Mouse (Mus musculus): ENCODE results near the gene Mup8. TPM values are rescaled to one million over a fixed set of nuclear protein-coding genes. Genes with fewer than 3 reads are reported as not detected.
"Not testable (repeated sequence)": the region's sequence is repeated elsewhere in the genome, so short reads cannot be mapped to it uniquely, and the experiment has no call there.

Gene Mup8
- not detected in 2 replicates for polyA plus RNA-seq (2015; fragmentation: Nextera tagmentation; extraction: Ambion mirVana)

DNA sequence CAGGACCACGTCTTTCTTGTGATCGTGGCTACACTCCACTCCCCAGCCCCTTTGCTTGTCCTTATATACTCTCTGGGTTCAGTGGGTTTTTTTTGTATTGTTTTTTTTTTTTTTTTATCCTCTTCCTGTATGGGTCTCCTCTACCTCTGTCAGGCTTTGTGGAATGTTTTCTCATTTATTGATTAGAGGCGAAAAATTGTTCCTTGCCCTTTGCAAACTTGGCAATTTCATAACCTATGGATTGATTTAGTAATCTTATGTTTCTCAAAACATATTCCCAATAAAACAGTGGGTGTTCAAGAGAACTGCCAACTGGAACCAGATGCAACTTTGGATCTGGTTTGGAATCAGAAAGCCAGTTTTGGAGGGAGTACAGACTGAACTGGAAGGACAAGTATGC is at the start of gene Mup8:
TSS of gene Mup8 (minus strand) at position 101 of the 400 bp plus-strand sequence.
- not testable (repeated sequence) for H3K9me3 ChIP-seq (replicated peaks; ENCODE audit: control insufficient read depth, low read length); H3K9ac ChIP-seq (ENCODE audit: low read length); H3K27me3 ChIP-seq (ENCODE audit: control insufficient read depth, insufficient read depth, low read length); H3K4me1 ChIP-seq (ENCODE audit: control insufficient read depth, insufficient read depth, low read length); ATAC-seq (replicated peaks; ENCODE audit: extremely low read depth, insufficient read depth, low FRiP score); H3K27ac ChIP-seq (ENCODE audit: low read length); H3K4me3 ChIP-seq (ENCODE audit: low read length); H3K4me2 ChIP-seq (ENCODE audit: low read depth, low read length); H3K36me3 ChIP-seq (ENCODE audit: control insufficient read depth, insufficient read depth)
- 83% methylated on average over 2 of the region's 3 CpGs for WGBS

DNA sequence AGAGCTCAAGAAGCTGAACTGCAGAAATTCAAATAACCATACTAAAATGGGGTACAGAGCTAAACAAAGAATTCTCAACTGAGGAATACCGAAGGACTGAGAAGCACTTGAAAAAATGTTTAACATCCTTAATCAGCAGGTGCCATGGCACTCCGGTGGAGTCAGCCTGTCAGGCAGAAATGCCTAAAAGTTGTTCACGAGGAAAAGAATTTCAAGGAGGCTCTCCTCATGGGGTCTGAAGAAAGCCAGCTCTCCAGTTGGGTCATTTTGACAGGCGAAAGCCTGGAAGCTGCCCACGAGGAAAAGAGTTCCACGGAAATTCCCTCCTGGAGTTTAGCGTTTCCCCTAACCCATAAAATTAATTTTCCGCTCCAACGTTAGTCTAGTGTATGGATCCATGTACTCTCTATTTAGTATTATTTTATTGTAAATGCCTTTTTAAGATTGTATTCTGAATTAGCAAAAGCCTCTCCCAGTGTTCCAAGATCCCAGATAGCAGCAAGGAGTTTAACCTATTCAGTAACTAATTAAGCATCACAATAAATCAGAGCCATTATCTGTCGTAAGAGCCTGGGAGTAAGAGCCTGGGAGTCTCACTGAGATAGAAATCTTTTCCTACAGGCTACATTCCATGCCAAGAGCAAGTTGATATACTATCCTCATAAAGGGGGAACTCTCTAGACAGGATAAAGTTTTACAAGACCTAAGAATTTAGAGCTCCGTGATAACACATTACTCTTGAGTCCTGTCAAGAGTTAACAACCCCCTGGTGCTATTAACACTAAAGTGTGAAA is 43.8 kb upstream of the Mup8 start:
- not testable (repeated sequence) for H3K4me3 ChIP-seq (ENCODE audit: low read length); ATAC-seq (replicated peaks; ENCODE audit: extremely low read depth, insufficient read depth, low FRiP score)
- WGBS, result 70% methylated on average over 10 of the region's 11 CpGs

DNA sequence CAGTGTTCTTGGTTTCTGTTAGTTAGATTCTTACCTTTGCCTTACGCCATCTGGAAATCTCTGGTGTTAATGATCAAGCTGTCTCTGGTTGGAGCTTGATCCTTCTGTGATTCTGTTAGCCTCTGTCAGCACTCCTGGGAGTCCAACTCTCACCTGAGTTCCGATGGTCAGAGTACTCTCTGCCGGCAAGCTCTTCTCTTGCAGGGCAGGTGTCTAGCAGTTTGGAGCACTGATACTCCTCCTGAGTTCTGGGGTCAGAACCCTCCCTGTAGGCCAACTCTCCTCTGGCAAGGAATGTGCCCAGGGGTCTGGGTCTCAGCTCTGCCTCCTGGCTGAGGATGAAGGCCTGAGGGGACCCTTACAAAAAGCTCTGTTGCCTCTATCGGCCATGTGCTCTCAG is 40.3 kb upstream of the Mup8 start:
- not testable (repeated sequence) for H3K4me3 ChIP-seq (ENCODE audit: low read length); ATAC-seq (replicated peaks; ENCODE audit: extremely low read depth, insufficient read depth, low FRiP score)
- WGBS, result 90% methylated on average over 3 of the region's 4 CpGs

More for the DNA sequence above, 43.8 kb upstream of the Mup8 start:
- not testable (repeated sequence) for H3K4me2 ChIP-seq (ENCODE audit: low read depth, low read length); H3K36me3 ChIP-seq (ENCODE audit: control insufficient read depth, insufficient read depth); H3K27ac ChIP-seq (ENCODE audit: low read length); H3K27me3 ChIP-seq (ENCODE audit: control insufficient read depth, insufficient read depth, low read length); H3K9me3 ChIP-seq (replicated peaks; ENCODE audit: control insufficient read depth, low read length); H3K9ac ChIP-seq (ENCODE audit: low read length); H3K4me1 ChIP-seq (ENCODE audit: control insufficient read depth, insufficient read depth, low read length)

More for the DNA sequence above, 40.3 kb upstream of the Mup8 start:
- H3K9me3 ChIP-seq (replicated peaks; ENCODE audit: control insufficient read depth, low read length); H3K9ac ChIP-seq (ENCODE audit: low read length); H3K4me2 ChIP-seq (ENCODE audit: low read depth, low read length); H3K27me3 ChIP-seq (ENCODE audit: control insufficient read depth, insufficient read depth, low read length); H3K4me1 ChIP-seq (ENCODE audit: control insufficient read depth, insufficient read depth, low read length); H3K27ac ChIP-seq (ENCODE audit: low read length); H3K36me3 ChIP-seq (ENCODE audit: control insufficient read depth, insufficient read depth): not testable (repeated sequence)

Other genes starting within 250 kb of the Mup8 start
- gene Mup7, start 152.1 kb downstream of the Mup8 start, polyA plus RNA-seq (2015; fragmentation: Nextera tagmentation; extraction: Ambion mirVana), result not detected in 2 replicates
- not detected in 2 replicates for gene Mup2, start 68.3 kb downstream of the Mup8 start, polyA plus RNA-seq (2015; fragmentation: Nextera tagmentation; extraction: Ambion mirVana)
- not detected in 2 replicates for gene Mup9, start 199.4 kb upstream of the Mup8 start, polyA plus RNA-seq (2015; fragmentation: Nextera tagmentation; extraction: Ambion mirVana)